Mouse (Mus musculus) G1E (cell line): Measurements from ENCODE around the gene Cdc7.

Experiments used
- CTCF ChIP-seq: IDR thresholded peaks from 2 replicates; pipeline ENCODE4 v1.5.1; 2012; ENCODE audit warnings: low read depth, low read length, inconsistent platforms, mixed read lengths
- GATA1 ChIP-seq: IDR thresholded peaks from 2 replicates; pipeline ENCODE4 v1.6.1; 2012; ENCODE audit warnings: borderline replicate concordance, low read length, inconsistent platforms, mixed read lengths
- GATA2 ChIP-seq: IDR thresholded peaks from 2 replicates; pipeline ENCODE4 v1.6.1; 2012; ENCODE audit warnings: low read depth, low read length, inconsistent platforms, borderline replicate concordance
- POLR2AphosphoS5 ChIP-seq: IDR thresholded peaks from 2 replicates; pipeline ENCODE4 v1.6.1; 2012; ENCODE audit warnings: low read depth, low read length, inconsistent platforms; ENCODE audit not compliant: insufficient replicate concordance
- TAL1 ChIP-seq: conservative IDR thresholded peaks from 2 replicates; pipeline ENCODE4 v1.6.1; 2012; ENCODE audit warnings: low read depth, low read length, inconsistent platforms, mixed read lengths

DNA sequence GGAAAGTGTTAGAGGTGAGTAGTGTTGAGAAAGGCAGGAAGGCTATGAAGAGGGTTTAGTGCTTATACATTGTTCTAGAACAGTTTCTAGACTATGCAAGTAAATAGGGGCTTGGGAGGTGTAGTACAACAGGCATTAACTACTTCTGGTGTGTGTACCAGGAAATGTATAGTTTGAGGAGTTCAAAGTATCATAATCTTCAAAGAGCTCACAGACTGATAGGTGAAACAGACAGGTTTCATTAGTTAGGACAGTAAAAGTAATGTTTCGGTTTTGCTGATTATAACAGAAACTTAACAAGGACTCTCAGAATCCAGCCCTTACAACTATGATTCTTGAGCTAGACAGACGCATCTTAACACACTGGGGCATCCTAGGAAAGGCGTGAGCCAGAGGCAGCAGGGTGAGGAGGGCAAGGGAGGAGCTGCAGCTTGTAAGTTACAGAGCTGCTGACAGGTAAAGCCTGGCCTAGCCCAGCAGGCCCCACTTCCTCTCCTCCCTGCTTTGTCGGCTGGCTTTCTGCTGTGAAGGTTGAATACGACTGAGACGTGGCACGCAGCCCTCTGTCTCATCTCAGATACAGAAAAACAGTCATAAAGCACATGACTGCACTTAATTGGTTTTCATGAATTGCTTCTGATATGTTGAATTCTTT lies 18.3 kb downstream of the Cdc7 start:
- no peak for TF ChIP-seq CTCF
- TF ChIP-seq POLR2AphosphoS5: no peak
- TF ChIP-seq GATA2: no peak
- TF ChIP-seq GATA1: no peak
- TF ChIP-seq TAL1: no peak
